Mouse (Mus musculus): ENCODE data around the gene Gdf5. TPM values are rescaled to one million over a fixed set of nuclear protein-coding genes. Genes with fewer than 3 reads are reported as not detected.
"Not testable (repeated sequence)": the region's sequence is repeated elsewhere in the genome, so short reads cannot be mapped to it uniquely, and the experiment has no call there.

Gdf5 gene
- polyA plus RNA-seq, 1 experiment from 2014 or later, result not detected

GRCm38 (mm10) chr2:155940681-155941080 is 4.5 kb downstream of the Gdf5 start, which contains the start of gene Gm15557:
Gm15557 (plus strand) TSS chr2:155940728.
- Histone ChIP-seq H3K4me3 (replicated peaks) (no peak within 1 kb of the TSS), H3K27me3 (peaks cover 15% of the 10 kb centered on the region; the same call in 1 of the 2 replicates), H3K27ac (replicated peaks) (no peak within 1 kb of the TSS), H3K4me2 (no peak within 1 kb of the TSS), H3K36me3 (replicated peaks) (no peaks in the 10 kb centered on the region), H3K9me3 (replicated peaks) (no peaks in the 10 kb centered on the region), H3K9ac (no peak within 1 kb of the TSS), H3K4me1 (replicated peaks) (no peaks in the 10 kb centered on the region)
- ATAC-seq (ENCODE audit: insufficient read depth), result no peak
- 70% methylated on average over 3 of the region's 3 CpGs for WGBS (ENCODE audit: insufficient replicate concordance)

DNA sequence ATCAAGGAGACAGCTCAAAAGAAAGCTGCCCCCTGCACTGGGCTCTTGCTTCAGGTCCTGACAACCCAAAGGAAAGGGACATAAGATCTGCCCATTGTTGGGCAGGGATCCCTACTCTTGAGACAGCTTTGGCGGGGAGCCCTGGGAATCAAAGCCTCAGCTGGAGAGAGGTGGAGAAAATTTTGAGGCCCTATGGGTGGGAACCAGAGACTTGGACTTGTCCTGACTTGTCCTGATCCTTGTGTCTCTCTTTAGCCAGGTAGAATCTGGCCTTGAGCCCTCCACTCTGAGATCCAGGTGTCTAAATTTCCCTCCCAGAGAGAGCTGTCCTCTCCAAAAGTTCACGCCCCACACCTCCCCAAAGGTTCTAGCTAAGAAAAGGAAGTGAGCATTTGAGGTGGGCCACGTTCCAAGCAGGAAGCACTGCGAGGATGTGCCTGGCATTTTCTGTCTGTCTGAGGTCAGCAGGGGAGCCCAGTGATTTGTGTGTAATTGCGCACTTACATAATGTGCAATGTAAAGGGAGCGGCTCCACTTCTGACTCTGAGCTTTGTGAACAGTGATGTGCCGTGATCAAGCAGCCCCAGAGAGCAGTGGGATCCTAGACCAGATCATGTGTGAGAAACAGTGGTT is 5.2 kb downstream of the Gdf5 start:
- Histone ChIP-seq H3K4me3 (replicated peaks) (no peak overlapping the region), H3K9ac (no peak overlapping the region), H3K27me3 (peaks cover 15% of the 10 kb centered on the region; the same call in 1 of the 2 replicates), H3K9me3 (replicated peaks) (no peaks in the 10 kb centered on the region), H3K27ac (replicated peaks) (no peak overlapping the region), H3K36me3 (replicated peaks) (no peaks in the 10 kb centered on the region), H3K4me2 (no peak overlapping the region), H3K4me1 (replicated peaks) (no peaks in the 10 kb centered on the region)
- ATAC-seq (ENCODE audit: insufficient read depth), result no peak
- WGBS (ENCODE audit: insufficient replicate concordance), result 53% methylated on average over 7 of the region's 7 CpGs

DNA sequence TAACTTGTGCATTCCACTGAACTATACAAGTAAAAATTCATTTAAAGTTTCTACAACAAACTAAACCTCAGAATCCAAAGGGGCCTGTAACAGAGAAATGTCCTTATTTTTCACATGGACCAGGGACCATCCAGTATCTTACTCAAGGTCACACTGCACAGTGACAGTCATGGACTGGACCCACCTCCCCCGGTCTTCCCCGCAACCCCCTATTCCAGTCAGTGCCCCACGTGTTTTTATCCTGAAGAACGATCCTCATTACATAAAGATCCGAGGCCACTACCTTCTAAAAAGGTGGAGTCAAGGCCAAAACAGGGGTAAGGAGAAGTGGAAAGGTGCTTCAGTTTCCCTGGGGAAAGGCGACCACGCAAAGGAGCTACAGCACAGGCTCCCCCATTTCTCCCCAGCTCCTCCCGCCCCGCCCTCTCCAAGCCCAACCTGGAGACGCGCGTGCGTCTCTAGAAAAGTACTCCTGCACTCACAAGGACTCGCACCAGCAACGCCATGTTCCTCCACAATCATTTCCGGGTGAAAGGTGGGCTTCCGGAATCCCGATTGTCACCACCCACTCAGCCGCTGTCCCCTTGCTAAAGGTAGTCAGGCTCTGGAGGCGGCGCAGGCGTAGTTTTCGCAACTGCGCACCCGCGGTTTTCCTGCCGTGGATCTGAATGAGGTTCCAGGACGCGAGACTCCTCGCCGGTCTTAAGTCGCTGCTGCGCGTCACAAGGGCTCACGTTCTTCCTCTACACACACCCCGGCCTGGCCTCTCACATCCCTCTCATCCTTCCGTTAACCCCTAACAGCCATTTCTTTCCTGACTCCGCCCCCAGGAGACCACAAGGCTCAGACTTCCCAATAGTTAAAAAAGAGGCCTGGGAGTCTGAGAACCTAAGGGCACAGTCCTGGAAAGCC is 15.4 kb downstream of the Gdf5 start, which contains the start of gene Uqcc1:
TSS of gene Uqcc1 (minus strand) at position 780 of the 912 bp plus-strand sequence.
- Histone ChIP-seq H3K4me2 (peak within 1 kb of the TSS; percentile 76), H3K9ac (peak within 1 kb of the TSS; percentile 44), H3K27me3 (no peaks in the 10 kb centered on the region), H3K4me3 (replicated peaks) (peak within 1 kb of the TSS; percentile 63), H3K36me3 (replicated peaks) (no peaks in the 10 kb centered on the region), H3K4me1 (replicated peaks) (peaks cover 23% of the 10 kb centered on the region), H3K27ac (replicated peaks) (peak within 1 kb of the TSS; percentile 74), H3K9me3 (replicated peaks) (no peaks in the 10 kb centered on the region)
- peak; percentile 94 for ATAC-seq (ENCODE audit: insufficient read depth)
- WGBS (ENCODE audit: insufficient replicate concordance), result under 1% methylated on average over 38 of the region's 38 CpGs

DNA sequence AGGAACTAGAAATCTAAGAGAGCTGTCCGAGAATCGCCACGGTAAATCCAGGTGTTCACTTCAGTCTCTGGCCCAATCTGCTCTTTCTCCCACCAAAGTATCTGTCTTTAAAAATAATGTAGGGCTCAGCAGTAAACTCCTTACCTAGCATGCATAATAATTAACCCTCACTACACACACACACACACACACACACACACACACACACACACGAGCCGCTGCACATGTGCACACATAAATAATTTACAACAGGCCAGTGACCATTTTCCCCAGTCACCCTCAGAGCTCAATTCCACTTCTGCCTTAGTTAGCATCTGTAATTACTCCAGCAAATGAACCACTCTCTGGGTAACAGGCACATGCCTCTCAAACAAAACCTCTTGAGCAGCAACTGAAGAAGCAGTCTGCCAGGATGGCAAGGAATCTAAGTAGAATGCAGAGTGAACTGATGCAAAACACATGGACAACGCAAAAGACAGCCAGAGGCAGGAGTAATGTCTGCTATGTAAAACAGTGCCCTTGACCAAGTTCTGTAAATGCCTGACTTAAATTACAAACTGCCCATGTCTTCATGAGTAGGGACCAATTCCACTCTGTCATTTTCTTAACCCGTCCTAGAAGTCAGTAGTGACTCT is 16.3 kb downstream of the Gdf5 start:
- 55% methylated on average over 7 of the region's 7 CpGs for WGBS (ENCODE audit: insufficient replicate concordance)
- Histone ChIP-seq H3K4me1 (replicated peaks) (peaks cover 23% of the 10 kb centered on the region), H3K27ac (replicated peaks) (peak overlapping the region; percentile 74; the same call in 1 of the 2 replicates), H3K4me3 (replicated peaks) (peak overlapping the region; percentile 63), H3K9ac (peak overlapping the region; percentile 44; the same call in 1 of the 2 replicates), H3K36me3 (replicated peaks) (0 out of 2 replicates have a peak, but pooled peaks cover 4% of the 10 kb centered on the region), H3K27me3 (no peaks in the 10 kb centered on the region), H3K4me2 (peak overlapping the region; percentile 76), H3K9me3 (replicated peaks) (no peaks in the 10 kb centered on the region)
- ATAC-seq (ENCODE audit: insufficient read depth), result no peak

- Histone ChIP-seq H3K36me3 (replicated peaks) (peaks cover 19% of the 10 kb centered on the region; the same call in 1 of the 2 replicates), H3K4me1 (replicated peaks) (peaks cover 17% of the 10 kb centered on the region)
- H3K27ac ChIP-seq (replicated peaks); H3K4me3 ChIP-seq (replicated peaks); H3K9me3 ChIP-seq (replicated peaks); H3K4me2 ChIP-seq; H3K9ac ChIP-seq; H3K27me3 ChIP-seq; ATAC-seq (ENCODE audit: insufficient read depth): not testable (repeated sequence)
- 59% methylated on average over 6 of the region's 6 CpGs for WGBS (ENCODE audit: insufficient replicate concordance)
Measured at GRCm38 (mm10) chr2:155925213-155925612, 20.0 kb downstream of the Gdf5 start.

DNA sequence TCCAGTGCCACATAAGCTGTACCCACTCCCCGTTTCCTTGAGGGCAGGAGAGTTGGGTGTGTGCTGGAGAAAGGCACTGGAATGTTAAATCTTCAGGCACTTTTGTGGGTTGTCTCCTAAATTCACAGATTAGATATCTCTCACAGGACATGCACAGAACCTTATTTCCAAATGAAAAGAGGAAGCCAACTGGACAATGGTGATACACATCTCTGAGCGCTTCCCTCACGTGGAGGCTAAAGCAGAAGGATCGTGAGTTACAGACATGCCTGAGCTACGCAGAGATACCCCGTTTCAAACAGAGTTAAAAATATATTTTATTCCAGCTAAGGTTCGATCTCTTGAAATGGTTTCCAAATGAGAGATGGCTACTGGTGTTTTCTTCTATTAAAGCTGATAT is 22.0 kb downstream of the Gdf5 start:
- H3K9ac ChIP-seq, result no peak overlapping the region
- no peaks in the 10 kb centered on the region for H3K9me3 ChIP-seq (replicated peaks)
- H3K4me2 ChIP-seq, result no peak overlapping the region
- H3K36me3 ChIP-seq (replicated peaks), result peaks cover 28% of the 10 kb centered on the region
- 56% methylated on average over 7 of the region's 7 CpGs for WGBS (ENCODE audit: insufficient replicate concordance)
- no peak overlapping the region for H3K4me3 ChIP-seq (replicated peaks)
- ATAC-seq (ENCODE audit: insufficient read depth), result no peak
- H3K27ac ChIP-seq (replicated peaks), result no peak overlapping the region
- H3K27me3 ChIP-seq, result no peaks in the 10 kb centered on the region
- 0 out of 2 replicates have a peak, but pooled peaks cover 3% of the 10 kb centered on the region for H3K4me1 ChIP-seq (replicated peaks)

DNA sequence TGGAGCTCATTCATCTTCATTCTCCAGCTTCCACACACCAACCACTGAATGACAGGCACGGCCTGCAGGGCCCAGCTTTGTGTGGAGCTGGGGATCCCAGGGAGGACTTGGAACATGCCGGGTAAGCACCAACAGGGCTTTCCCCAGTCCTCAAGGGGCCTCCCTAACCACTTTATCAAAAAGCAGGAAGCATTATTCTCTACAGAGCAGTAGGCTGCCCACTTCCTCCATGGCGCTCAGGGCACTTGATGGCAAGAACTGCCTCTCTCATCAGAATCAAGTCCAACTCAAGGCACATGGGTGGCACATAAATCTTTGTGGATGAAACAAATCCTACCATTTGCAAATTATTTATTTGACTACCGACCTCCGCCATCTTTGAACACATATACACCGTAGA is 30.5 kb downstream of the Gdf5 start:
- ATAC-seq (ENCODE audit: insufficient read depth), result no peak
- H3K4me3 ChIP-seq (replicated peaks), result no peak overlapping the region
- no peaks in the 10 kb centered on the region for H3K27me3 ChIP-seq
- H3K4me1 ChIP-seq (replicated peaks), result no peaks in the 10 kb centered on the region
- H3K9me3 ChIP-seq (replicated peaks), result no peaks in the 10 kb centered on the region
- H3K4me2 ChIP-seq, result no peak overlapping the region
- no peak overlapping the region for H3K27ac ChIP-seq (replicated peaks)
- no peak overlapping the region for H3K9ac ChIP-seq
- WGBS (ENCODE audit: insufficient replicate concordance), result 60% methylated on average over 6 of the region's 6 CpGs
- H3K36me3 ChIP-seq (replicated peaks), result peaks cover 52% of the 10 kb centered on the region

GRCm38 (mm10) chr2:155903632-155904008 is 41.5 kb downstream of the Gdf5 start:
- no peak overlapping the region for H3K4me3 ChIP-seq (replicated peaks)
- no peak overlapping the region for H3K4me2 ChIP-seq
- no peak overlapping the region for H3K27ac ChIP-seq (replicated peaks)
- H3K9ac ChIP-seq, result no peak overlapping the region
- no peaks in the 10 kb centered on the region for H3K9me3 ChIP-seq (replicated peaks)
- WGBS (ENCODE audit: insufficient replicate concordance), result 76% methylated on average over 6 of the region's 6 CpGs
- 0 out of 2 replicates have a peak, but pooled peaks cover 6% of the 10 kb centered on the region for H3K4me1 ChIP-seq (replicated peaks)
- no peaks in the 10 kb centered on the region for H3K27me3 ChIP-seq
- ATAC-seq (ENCODE audit: insufficient read depth), result no peak
- H3K36me3 ChIP-seq (replicated peaks), result peaks cover 24% of the 10 kb centered on the region

- no peak; the same call in 1 of the 2 replicates for ATAC-seq (ENCODE audit: insufficient read depth)
- WGBS (ENCODE audit: insufficient replicate concordance), result 57% methylated on average over 16 of the region's 16 CpGs
- no peak overlapping the region for H3K4me3 ChIP-seq (replicated peaks)
Measured at GRCm38 (mm10) chr2:155902989-155903631, 42.1 kb downstream of the Gdf5 start.

GRCm38 (mm10) chr2:155895046-155895735 is 50.0 kb downstream of the Gdf5 start:
- Histone ChIP-seq H3K9ac (no peak overlapping the region), H3K4me1 (replicated peaks) (no peaks in the 10 kb centered on the region; the same call in 1 of the 2 replicates), H3K4me2 (0 out of 2 replicates have a peak overlapping the region, but pooled peaks have one; percentile 36), H3K4me3 (replicated peaks) (no peak overlapping the region), H3K36me3 (replicated peaks) (peaks cover 21% of the 10 kb centered on the region), H3K27ac (replicated peaks) (peak overlapping the region; percentile 24; the same call in 1 of the 2 replicates), H3K9me3 (replicated peaks) (no peaks in the 10 kb centered on the region), H3K27me3 (no peaks in the 10 kb centered on the region)
- ATAC-seq (ENCODE audit: insufficient read depth), result peak; percentile 70; the same call in 1 of the 2 replicates
- 77% methylated on average over 16 of the region's 16 CpGs for WGBS (ENCODE audit: insufficient replicate concordance)

More at GRCm38 (mm10) chr2:155902989-155903631, 42.1 kb downstream of the Gdf5 start:
- H3K36me3 ChIP-seq (replicated peaks), result peaks cover 23% of the 10 kb centered on the region
- no peaks in the 10 kb centered on the region for H3K9me3 ChIP-seq (replicated peaks)
- H3K4me1 ChIP-seq (replicated peaks), result 0 out of 2 replicates have a peak, but pooled peaks cover 6% of the 10 kb centered on the region
- H3K27ac ChIP-seq (replicated peaks), result no peak overlapping the region
- H3K27me3 ChIP-seq, result no peaks in the 10 kb centered on the region
- H3K4me2 ChIP-seq, result no peak overlapping the region
- no peak overlapping the region for H3K9ac ChIP-seq
